Comparison of ENCODE assay signal across 8 mouse cellular contexts in genomic region chr13:58840731-58841359, GRCm38 (mm10). TPM values are rescaled to one million over a fixed set of nuclear protein-coding genes. Genes with fewer than 3 reads are reported as not detected.
A peak's percentile ranks its signal among the peaks of the same experiment; 100 is the strongest.
DNase-seq lines count a peak whose midpoint lies in the region; ATAC-seq and TF ChIP-seq lines count a peak whose summit lies in the region.

No protein-coding gene starts in this region.

- peaks cover 27% of the 10 kb centered on the region for H3K36me3 ChIP-seq in hindbrain, embryonic 13.5 days
- no peaks in the 10 kb centered on the region for H3K36me3 ChIP-seq in hindbrain, embryonic 10.5 days

- WGBS in hindbrain, embryonic 13.5 days: 41% methylated on average over 7 of the region's 7 CpGs
- WGBS in hindbrain, embryonic 10.5 days: 52% methylated on average over 6 of the region's 7 CpGs
- 25% methylated on average over 6 of the region's 7 CpGs for WGBS in olfactory bulb, adult 2 months

- no peak for TF ChIP-seq CTCF in olfactory bulb, adult 2 months (IDR thresholded peaks at IDR 0.05; ENCODE audit: insufficient read depth, low read depth, low read length)

- H3K9me3 ChIP-seq in hindbrain, embryonic 13.5 days: no peaks in the 10 kb centered on the region
- no peaks in the 10 kb centered on the region for H3K9me3 ChIP-seq in hindbrain, embryonic 10.5 days

- ATAC-seq in hindbrain, embryonic 13.5 days (ENCODE audit: low FRiP score): peak; percentile 66
- ATAC-seq in megakaryocyte-erythroid progenitor cell, adult 5-6 weeks (replicated peaks; ENCODE audit: low FRiP score, low TSS enrichment, poor library complexity, severe bottlenecking): no peak

- no peaks in the 10 kb centered on the region for H3K27me3 ChIP-seq in hindbrain, embryonic 13.5 days
- no peaks in the 10 kb centered on the region for H3K27me3 ChIP-seq in hindbrain, embryonic 10.5 days (ENCODE audit: insufficient read depth, poor library complexity, severe bottlenecking)

- 0 out of 2 replicates have a peak overlapping the region, but pooled peaks have one; percentile 35 for H3K9ac ChIP-seq in hindbrain, embryonic 13.5 days

- no peak for DNase-seq in hindbrain, embryonic 10.5 days (ENCODE audit: low spot score)
- peak; percentile 64 for DNase-seq in cerebellum, adult 9-11 months
- DNase-seq in heart, adult 8-10 months (ENCODE audit: low spot score): peak; percentile 33
- DNase-seq in layer of hippocampus, postnatal 36 days: peak; percentile 24 to 41
- DNase-seq in frontal cortex, postnatal 14 days (ENCODE audit: low spot score in 2 of 2): no peak

- H3K4me3 ChIP-seq in hindbrain, embryonic 13.5 days: no peak overlapping the region
- H3K4me3 ChIP-seq in hindbrain, embryonic 10.5 days: no peak overlapping the region
- no peak overlapping the region for H3K4me3 ChIP-seq in olfactory bulb, adult 2 months (ENCODE audit: insufficient read depth, low read depth, low read length)

- peaks cover 28% of the 10 kb centered on the region for H3K4me1 ChIP-seq in hindbrain, embryonic 13.5 days (replicated peaks)
- H3K4me1 ChIP-seq in hindbrain, embryonic 10.5 days (replicated peaks): peaks cover 14% of the 10 kb centered on the region
- H3K4me1 ChIP-seq in olfactory bulb, adult 2 months (ENCODE audit: control insufficient read depth, insufficient read depth, low read length): peaks cover 22% of the 10 kb centered on the region

- no peak overlapping the region for H3K4me2 ChIP-seq in hindbrain, embryonic 13.5 days

- H3K27ac ChIP-seq in hindbrain, embryonic 13.5 days: no peak overlapping the region
- no peak overlapping the region for H3K27ac ChIP-seq in hindbrain, embryonic 10.5 days
- H3K27ac ChIP-seq in olfactory bulb, adult 2 months (ENCODE audit: insufficient read depth, low read depth, low read length): 0 out of 2 replicates have a peak overlapping the region, but pooled peaks have one; percentile 18

- TF ChIP-seq POLR2A in olfactory bulb, adult 2 months (IDR thresholded peaks at IDR 0.05; ENCODE audit: insufficient read depth, low read depth, low read length): no peak

RNA-seq across cellular contexts. Expression of gene Ntrk2, which starts 34.5 kb away (rescaled TPM):
- 90.8 and 99.2 TPM in 2 replicates for polyA plus RNA-seq in hindbrain, embryonic 13.5 days (2015; fragmentation: Nextera tagmentation; extraction: Ambion mirVana)
- polyA plus RNA-seq in hindbrain, embryonic 10.5 days (2016; fragmentation: Nextera tagmentation; extraction: Ambion mirVana): 17.6 and 39.8 TPM in 2 replicates
- 1 to 10 TPM in 2 of 4 experiments, under 1 TPM in 2; 0.65 to 1.5 (median 1.1) TPM for total RNA-seq in heart, adult 8-10 months (2022)
- total RNA-seq in layer of hippocampus, postnatal 36 days (2021): 100 to 1,000 TPM; 321 to 331 TPM
- 159 and 204 TPM in 2 replicates for polyA plus RNA-seq in olfactory bulb, adult 2 months (2012; ENCODE audit: insufficient read depth, insufficient read length, low replicate concordance, missing spikeins)
- not detected in 2 replicates for total RNA-seq in megakaryocyte-erythroid progenitor cell, adult 5-6 weeks (2014; fragmentation: Nextera tagmentation)
- not detected in 2 replicates for total RNA-seq in megakaryocyte-erythroid progenitor cell, adult 5-6 weeks (2017)

Comparison
In these comparisons a context has a peak if more than half of its experiments do, and no peak if none do; other contexts are left out.
1. DNase-seq: peak in cerebellum, adult 9-11 months (single experiment), heart, adult 8-10 months (single experiment) and layer of hippocampus, postnatal 36 days (2 of 2); none in hindbrain, embryonic 10.5 days (single experiment) and frontal cortex, postnatal 14 days (0 of 2).
2. RNA of gene Ntrk2, which starts 34.5 kb away (total RNA-seq): 321 to 331 TPM in layer of hippocampus, postnatal 36 days; 0.65 to 1.5 TPM in heart, adult 8-10 months and not detected in megakaryocyte-erythroid progenitor cell, adult 5-6 weeks; every median in the first group is over 100 times any median in the second.